Mouse (Mus musculus) stomach, postnatal 0 days (tissue): ENCODE measurements around the gene Gal3st1.

ENCODE experiments used
- CTCF ChIP-seq: IDR thresholded peaks from 2 replicates; pipeline ENCODE4 v1.5.1; 2016; ENCODE audit warnings: antibody characterized with exemption, low read depth, mild to moderate bottlenecking, moderate library complexity
- EP300 ChIP-seq: optimal IDR thresholded peaks from 2 replicates; pipeline ENCODE3; 2016; ENCODE audit warnings: antibody characterized with exemption

- TF ChIP-seq CTCF (no peak), EP300 (no peak)
Observed at GRCm38 (mm10) chr11:3960901-3961300, 22.5 kb upstream of the Gal3st1 start.
